Mouse (Mus musculus): Measurements from ENCODE around the gene Ndufs8. TPM values are rescaled to one million over a fixed set of nuclear protein-coding genes. Genes with fewer than 3 reads are reported as not detected.

Ndufs8 gene
- polyA plus RNA-seq, 1 experiment from 2014 or later, result 302 TPM

- no peak overlapping the region for H3K9ac ChIP-seq
- no peak for ATAC-seq (ENCODE audit: low read depth)
- H3K4me2 ChIP-seq, result no peak overlapping the region
- no peaks in the 10 kb centered on the region; the same call in 1 of the 2 replicates for H3K4me1 ChIP-seq (replicated peaks)
- H3K9me3 ChIP-seq, result no peaks in the 10 kb centered on the region
- peaks cover 13% of the 10 kb centered on the region; the same call in 1 of the 2 replicates for H3K27me3 ChIP-seq
- H3K4me3 ChIP-seq, result no peak overlapping the region
- no peak overlapping the region for H3K27ac ChIP-seq (replicated peaks)
- no peaks in the 10 kb centered on the region for H3K36me3 ChIP-seq
- 77% methylated on average over 3 of the region's 3 CpGs for whole genome bisulfite sequencing
Observed at GRCm38 (mm10) chr19:3947813-3948212, 35.2 kb upstream of the Ndufs8 start.

GRCm38 (mm10) chr19:3946715-3947114 lies 34.1 kb upstream of the Ndufs8 start:
- H3K4me1 ChIP-seq (replicated peaks), result no peaks in the 10 kb centered on the region; the same call in 1 of the 2 replicates
- peak; percentile 53; the same call in 1 of the 2 replicates for ATAC-seq (ENCODE audit: low read depth)
- H3K4me3 ChIP-seq, result no peak overlapping the region
- 16% methylated on average over 2 of the region's 2 CpGs for WGBS
- no peak overlapping the region for H3K9ac ChIP-seq
- no peak overlapping the region for H3K27ac ChIP-seq (replicated peaks)
- no peak overlapping the region for H3K4me2 ChIP-seq
- H3K36me3 ChIP-seq, result no peaks in the 10 kb centered on the region
- H3K9me3 ChIP-seq, result no peaks in the 10 kb centered on the region
- H3K27me3 ChIP-seq, result peaks cover 13% of the 10 kb centered on the region; the same call in 1 of the 2 replicates

GRCm38 (mm10) chr19:3945872-3946564 lies 33.4 kb upstream of the Ndufs8 start:
- Histone ChIP-seq H3K27ac (replicated peaks) (no peak overlapping the region), H3K9ac (no peak overlapping the region), H3K9me3 (no peaks in the 10 kb centered on the region), H3K4me3 (no peak overlapping the region), H3K4me1 (replicated peaks) (no peaks in the 10 kb centered on the region; the same call in 1 of the 2 replicates), H3K4me2 (no peak overlapping the region), H3K27me3 (peaks cover 13% of the 10 kb centered on the region; the same call in 1 of the 2 replicates), H3K36me3 (no peaks in the 10 kb centered on the region)
- ATAC-seq (ENCODE audit: low read depth), result no peak
- WGBS, result 37% methylated on average over 10 of the region's 10 CpGs

- H3K27me3 ChIP-seq, result peaks cover 13% of the 10 kb centered on the region; the same call in 1 of the 2 replicates
- H3K4me2 ChIP-seq, result no peak overlapping the region
- no peak for ATAC-seq (ENCODE audit: low read depth)
- H3K27ac ChIP-seq (replicated peaks), result no peak overlapping the region
- H3K36me3 ChIP-seq, result no peaks in the 10 kb centered on the region
- no peaks in the 10 kb centered on the region; the same call in 1 of the 2 replicates for H3K4me1 ChIP-seq (replicated peaks)
- no peak overlapping the region for H3K9ac ChIP-seq
- H3K4me3 ChIP-seq, result no peak overlapping the region
- no peaks in the 10 kb centered on the region for H3K9me3 ChIP-seq
- WGBS, result 26% methylated on average over 27 of the region's 27 CpGs
Observed at GRCm38 (mm10) chr19:3942986-3943735, 30.6 kb upstream of the Ndufs8 start.

GRCm38 (mm10) chr19:3942315-3942714 lies 29.7 kb upstream of the Ndufs8 start:
- no peak for ATAC-seq (ENCODE audit: low read depth)
- H3K27me3 ChIP-seq, result peaks cover 17% of the 10 kb centered on the region
- no peaks in the 10 kb centered on the region for H3K36me3 ChIP-seq
- no peaks in the 10 kb centered on the region for H3K9me3 ChIP-seq
- H3K27ac ChIP-seq (replicated peaks), result no peak overlapping the region
- no peak overlapping the region for H3K4me3 ChIP-seq
- no peak overlapping the region for H3K4me2 ChIP-seq
- no peak overlapping the region for H3K9ac ChIP-seq
- H3K4me1 ChIP-seq (replicated peaks), result no peaks in the 10 kb centered on the region; the same call in 1 of the 2 replicates
- WGBS, result 82% methylated on average over 7 of the region's 7 CpGs

- H3K4me2 ChIP-seq, result peak overlapping the region; percentile 75
- peaks cover 16% of the 10 kb centered on the region for H3K4me1 ChIP-seq (replicated peaks)
- ATAC-seq (ENCODE audit: low read depth), result peak; percentile 37; the same call in 1 of the 2 replicates
- H3K9ac ChIP-seq, result peak overlapping the region; percentile 67
- peaks cover 29% of the 10 kb centered on the region for H3K27me3 ChIP-seq
- no peak overlapping the region for H3K27ac ChIP-seq (replicated peaks)
- WGBS, result 9% methylated on average over 22 of the region's 22 CpGs
- H3K4me3 ChIP-seq, result peak overlapping the region; percentile 41
- H3K36me3 ChIP-seq, result no peaks in the 10 kb centered on the region
- H3K9me3 ChIP-seq, result no peaks in the 10 kb centered on the region
Observed at GRCm38 (mm10) chr19:3935896-3936850, 23.6 kb upstream of the Ndufs8 start.

GRCm38 (mm10) chr19:3935032-3935895 lies 22.7 kb upstream of the Ndufs8 start, which contains the start of gene Unc93b1:
Unc93b1 (plus strand) TSS chr19:3935186.
- Histone ChIP-seq H3K27ac (replicated peaks) (no peak within 1 kb of the TSS), H3K4me3 (peak within 1 kb of the TSS; percentile 41), H3K4me2 (peak within 1 kb of the TSS; percentile 75), H3K9me3 (no peaks in the 10 kb centered on the region), H3K27me3 (peaks cover 29% of the 10 kb centered on the region), H3K4me1 (replicated peaks) (peaks cover 25% of the 10 kb centered on the region), H3K9ac (peak within 1 kb of the TSS; percentile 67), H3K36me3 (no peaks in the 10 kb centered on the region)
- ATAC-seq (ENCODE audit: low read depth), result peak; percentile 72
- WGBS, result 8% methylated on average over 42 of the region's 42 CpGs

- peaks cover 19% of the 10 kb centered on the region for H3K27me3 ChIP-seq
- no peak overlapping the region for H3K9ac ChIP-seq
- no peaks in the 10 kb centered on the region for H3K36me3 ChIP-seq
- no peak overlapping the region for H3K4me2 ChIP-seq
- H3K4me1 ChIP-seq (replicated peaks), result peaks cover 42% of the 10 kb centered on the region
- no peak overlapping the region for H3K27ac ChIP-seq (replicated peaks)
- whole genome bisulfite sequencing, result 90% methylated on average over 9 of the region's 9 CpGs
- no peak overlapping the region for H3K4me3 ChIP-seq
- ATAC-seq (ENCODE audit: low read depth), result no peak
- H3K9me3 ChIP-seq, result no peaks in the 10 kb centered on the region
Observed at GRCm38 (mm10) chr19:3931716-3932115, 19.1 kb upstream of the Ndufs8 start.

- 75% methylated on average over 21 of the region's 21 CpGs for WGBS
- peak; percentile 12; the same call in 1 of the 2 replicates for ATAC-seq (ENCODE audit: low read depth)
- Histone ChIP-seq H3K4me3 (no peak overlapping the region), H3K27me3 (peaks cover 6% of the 10 kb centered on the region), H3K9ac (no peak overlapping the region), H3K27ac (replicated peaks) (peak overlapping the region; percentile 68), H3K4me2 (no peak overlapping the region), H3K4me1 (replicated peaks) (peaks cover 31% of the 10 kb centered on the region), H3K9me3 (no peaks in the 10 kb centered on the region), H3K36me3 (no peaks in the 10 kb centered on the region)
Observed at GRCm38 (mm10) chr19:3930262-3931057, 17.9 kb upstream of the Ndufs8 start.

GRCm38 (mm10) chr19:3929211-3929941 lies 16.8 kb upstream of the Ndufs8 start, which contains the start of gene Aldh3b1:
Aldh3b1 (minus strand) TSS chr19:3929808.
- Histone ChIP-seq H3K36me3 (no peaks in the 10 kb centered on the region), H3K4me2 (no peak within 1 kb of the TSS), H3K4me3 (no peak within 1 kb of the TSS), H3K27me3 (no peaks in the 10 kb centered on the region), H3K27ac (replicated peaks) (peak within 1 kb of the TSS; percentile 68), H3K4me1 (replicated peaks) (peaks cover 26% of the 10 kb centered on the region), H3K9ac (no peak within 1 kb of the TSS), H3K9me3 (no peaks in the 10 kb centered on the region)
- ATAC-seq (ENCODE audit: low read depth), result peak; percentile 64
- WGBS, result 53% methylated on average over 12 of the region's 12 CpGs

Data from neural tube, embryonic 13.5 days (tissue).